Mouse (Mus musculus) layer of hippocampus, adult 18-20 months (tissue): ENCODE measurements around the gene Adsl. TPM values are rescaled to one million over a fixed set of nuclear protein-coding genes. Genes with fewer than 3 reads are reported as not detected.
"Not testable (repeated sequence)": the region's sequence is repeated elsewhere in the genome, so short reads cannot be mapped to it uniquely, and the experiment has no call there.

ENCODE experiments used
- DNase-seq, 2 experiments: peaks; one replicate each; pipeline ENCODE4 v3.0.0; 2022; ENCODE audit warnings: low spot score in 2 of 2
- long read RNA-seq: library from polyadenylated mRNA; stranded (forward); transcript quantifications from one replicate; pipeline ENCODE4 v2.0.0, GENCODE M21; 2021
- total RNA-seq, 2 experiments: library from RNA; stranded (reverse); gene quantifications; 2 replicates each; pipeline ENCODE4 v1.2.3; 2021

Adsl gene
- 10 to 100 TPM; 25.8 to 28.0 TPM for total RNA-seq
- long read RNA-seq, transcript Adsl-201 (13 exons, 3,711 nt) = major isoform, 19 of 25 reads
- long read RNA-seq, partial matches to known transcripts = 1 of 25 reads
- long read RNA-seq, other reads (novel, unspliced or antisense) = 5 of 25 reads

GRCm38 (mm10) chr15:80948145-80949135 lies at the start of gene Adsl:
Gene Adsl, plus strand, starts transcription at chr15:80948490.
- peak; percentile 74 to 89 for DNase-seq

GRCm38 (mm10) chr15:80899806-80900205 lies 48.5 kb upstream of the Adsl start:
- no peak for DNase-seq

GRCm38 (mm10) chr15:80901806-80902513 lies 46.3 kb upstream of the Adsl start:
- peak; percentile 19 to 47 for DNase-seq

- not testable (repeated sequence) for DNase-seq
Measured at GRCm38 (mm10) chr15:80904776-80905175, 43.5 kb upstream of the Adsl start.

GRCm38 (mm10) chr15:80910183-80910582 lies 38.1 kb upstream of the Adsl start:
- DNase-seq = no peak

- DNase-seq = no peak
Measured at GRCm38 (mm10) chr15:80910790-80911531, 37.3 kb upstream of the Adsl start.

- DNase-seq = no peak
Measured at GRCm38 (mm10) chr15:80912175-80912574, 36.1 kb upstream of the Adsl start.

GRCm38 (mm10) chr15:80913803-80914202 lies 34.5 kb upstream of the Adsl start:
- DNase-seq = no peak

- no peak for DNase-seq
Measured at GRCm38 (mm10) chr15:80915850-80916249, 32.4 kb upstream of the Adsl start.

GRCm38 (mm10) chr15:80916621-80917020 lies 31.7 kb upstream of the Adsl start:
- DNase-seq = no peak

- DNase-seq = no peak
Measured at GRCm38 (mm10) chr15:80920346-80920745, 27.9 kb upstream of the Adsl start.

- DNase-seq = no peak
Measured at GRCm38 (mm10) chr15:80921781-80922180, 26.5 kb upstream of the Adsl start.

- DNase-seq = no peak
Measured at GRCm38 (mm10) chr15:80924211-80924610, 24.1 kb upstream of the Adsl start.

GRCm38 (mm10) chr15:80928811-80929355 lies 19.4 kb upstream of the Adsl start:
- no peak for DNase-seq

- DNase-seq = no peak
Measured at GRCm38 (mm10) chr15:80930048-80930571, 18.2 kb upstream of the Adsl start.

GRCm38 (mm10) chr15:80930676-80931320 lies 17.5 kb upstream of the Adsl start:
- not testable (repeated sequence) for DNase-seq

- DNase-seq = no peak
Measured at GRCm38 (mm10) chr15:80931345-80931960, 16.8 kb upstream of the Adsl start.

GRCm38 (mm10) chr15:80934841-80935240 lies 13.4 kb upstream of the Adsl start:
- no peak for DNase-seq

GRCm38 (mm10) chr15:80936686-80937085 lies 11.6 kb upstream of the Adsl start:
- DNase-seq = no peak

GRCm38 (mm10) chr15:80938615-80939014 lies 9.7 kb upstream of the Adsl start:
- DNase-seq = no peak
